Mouse (Mus musculus) neural tube, embryonic 10.5 days (tissue): ENCODE measurements around the gene Hist1h2bf.
"Not testable (repeated sequence)": the region's sequence is repeated elsewhere in the genome, so short reads cannot be mapped to it uniquely, and the experiment has no call there.

Experiments used
- DNase-seq: peaks from one replicate; pipeline ENCODE4 v3.0.0-alpha.2; 2017; ENCODE audit warnings: low spot score; ENCODE audit errors: extremely low spot score

Hist1h2bf gene

GRCm38 (mm10) chr13:23543965-23544786 is 29.8 kb downstream of the Hist1h2bf start, which contains the start of gene Hist1h3f:
Gene Hist1h3f (plus strand): TSS chr13:23544052.
- no peak for DNase-seq

GRCm38 (mm10) chr13:23542999-23543607 is 30.9 kb downstream of the Hist1h2bf start, which contains the start of gene Hist1h2bh:
Gene Hist1h2bh (minus strand): TSS chr13:23543392.
- peak; percentile 83 for DNase-seq

- DNase-seq, result not testable (repeated sequence)
These were observed 31.6 kb downstream of the Hist1h2bf start for GRCm38 (mm10) chr13:23542225-23542980.

- no peak for DNase-seq
These were observed 32.5 kb downstream of the Hist1h2bf start for GRCm38 (mm10) chr13:23541497-23541896.

GRCm38 (mm10) chr13:23539821-23540220 is 34.2 kb downstream of the Hist1h2bf start:
- DNase-seq, result not testable (repeated sequence)

- no peak for DNase-seq
These were observed 35.7 kb downstream of the Hist1h2bf start for GRCm38 (mm10) chr13:23538249-23538648.

- no peak for DNase-seq
These were observed 36.8 kb downstream of the Hist1h2bf start for GRCm38 (mm10) chr13:23537006-23537710.

- DNase-seq, result no peak
These were observed 37.7 kb downstream of the Hist1h2bf start for GRCm38 (mm10) chr13:23536076-23536822.

GRCm38 (mm10) chr13:23535137-23536075 is 38.6 kb downstream of the Hist1h2bf start, which contains the start of gene Hist1h3g:
Gene Hist1h3g (plus strand): TSS chr13:23535422.
- DNase-seq, result peak; percentile 89

- no peak for DNase-seq
These were observed 39.4 kb downstream of the Hist1h2bf start for GRCm38 (mm10) chr13:23534368-23535131.

- peak; percentile 79 for DNase-seq
These were observed 40.2 kb downstream of the Hist1h2bf start, which contains the start of gene Hist1h2af for GRCm38 (mm10) chr13:23533560-23534367. Gene Hist1h2af (plus strand): TSS chr13:23533906.

- DNase-seq, result peak; percentile 27
These were observed 41.5 kb downstream of the Hist1h2bf start for GRCm38 (mm10) chr13:23532262-23533075.

- DNase-seq, result peak; percentile 98
These were observed 42.8 kb downstream of the Hist1h2bf start, which contains the start of gene Hist1h4h for GRCm38 (mm10) chr13:23530901-23531875. Gene Hist1h4h (plus strand): TSS chr13:23531050.

GRCm38 (mm10) chr13:23530181-23530900 is 43.7 kb downstream of the Hist1h2bf start:
- peak; percentile 63 for DNase-seq
